Mouse (Mus musculus) kidney, embryonic 14.5 days (tissue): Measurements from ENCODE around the gene Tmtc4. TPM values are rescaled to one million over a fixed set of nuclear protein-coding genes. Genes with fewer than 3 reads are reported as not detected.

Source experiments
- ATAC-seq: fragments of 200-750 bp; cut with Nextera tagmentation; 2 replicates; pipeline ENCODE4 v1.8.0; 2017; ENCODE audit warnings: moderate number of reproducible peaks, mild to moderate bottlenecking, moderate TSS enrichment, moderate library complexity; ENCODE audit not compliant: low FRiP score, low TSS enrichment
- H3K27ac ChIP-seq: fragments of 300-500 bp; sonication (generic); 2 replicates; pipeline ENCODE4 v1.5.1; 2014; ENCODE audit warnings: low read depth, mild to moderate bottlenecking, low read length, moderate library complexity, mixed read lengths
- H3K27me3 ChIP-seq: fragments of 300-500 bp; sonication (generic); 2 replicates; pipeline ENCODE4 v1.6.1; 2014; ENCODE audit warnings: mild to moderate bottlenecking, low read length; ENCODE audit not compliant: control insufficient read depth, insufficient read depth
- H3K36me3 ChIP-seq: fragments of 300-500 bp; sonication (generic); 2 replicates; pipeline ENCODE4 v1.6.1; 2014; ENCODE audit warnings: low read length, mixed read lengths; ENCODE audit not compliant: control insufficient read depth, insufficient read depth
- H3K4me1 ChIP-seq: fragments of 300-500 bp; sonication (generic); 2 replicates; pipeline ENCODE4 v1.6.1; 2014; ENCODE audit warnings: low read length, mixed read lengths; ENCODE audit not compliant: control insufficient read depth, insufficient read depth
- H3K4me2 ChIP-seq: fragments of 300-500 bp; sonication (generic); replicated peaks from 2 replicates; pipeline ENCODE4 v1.6.1; 2014; ENCODE audit warnings: low read depth, mild to moderate bottlenecking, low read length
- H3K4me3 ChIP-seq: fragments of 300-500 bp; sonication (generic); 2 replicates; pipeline ENCODE4 v1.5.1; 2014; ENCODE audit warnings: mild to moderate bottlenecking, low read length
- H3K9ac ChIP-seq: fragments of 300-500 bp; sonication (generic); 2 replicates; pipeline ENCODE4 v1.6.1; 2014; ENCODE audit warnings: low read depth, mild to moderate bottlenecking, low read length, moderate library complexity
- H3K9me3 ChIP-seq: fragments of 300-500 bp; sonication (generic); 2 replicates; pipeline ENCODE4 v1.6.1; 2016; ENCODE audit warnings: low read length; ENCODE audit not compliant: control insufficient read depth
- WGBS: fragments of 180-500 bp; shearing (Covaris S2); extraction: QIAGEN DNeasy Blood & Tissue Kit; methylation state at CpG from one replicate; pipeline ENCODE4 v1.1.7; 2014; 5-methylcytosine and 5-hydroxymethylcytosine counted together
- polyA plus RNA-seq: library from polyadenylated mRNA; unstranded; fragments of >200 nt; fragmentation: Nextera tagmentation; extraction: Ambion mirVana; gene quantifications from 2 replicates; pipeline ENCODE4 v1.2.1, GENCODE M21; 2014

Gene Tmtc4
- polyA plus RNA-seq, 1 experiment from 2014 or later, result 50.7 TPM

GRCm38 (mm10) chr14:122912812-122913498 is 70.9 kb downstream of the Tmtc4 start:
- H3K4me2 ChIP-seq, result peak overlapping the region; percentile 92
- no peaks in the 10 kb centered on the region; the same call in 1 of the 2 replicates for H3K36me3 ChIP-seq
- WGBS, result under 1% methylated on average over 58 of the region's 58 CpGs
- peak overlapping the region; percentile 62 for H3K9ac ChIP-seq
- H3K9me3 ChIP-seq, result peaks cover 7% of the 10 kb centered on the region; the same call in 1 of the 2 replicates
- no peaks in the 10 kb centered on the region for H3K27me3 ChIP-seq
- H3K4me1 ChIP-seq, result no peaks in the 10 kb centered on the region
- H3K27ac ChIP-seq, result 0 out of 2 replicates have a peak overlapping the region, but pooled peaks have one; percentile 6
- H3K4me3 ChIP-seq, result peak overlapping the region; percentile 64
- peak; percentile 91 for ATAC-seq

GRCm38 (mm10) chr14:122912137-122912536 is 71.7 kb downstream of the Tmtc4 start:
- Histone ChIP-seq H3K27me3 (no peaks in the 10 kb centered on the region), H3K36me3 (no peaks in the 10 kb centered on the region; the same call in 1 of the 2 replicates), H3K9ac (no peak overlapping the region), H3K4me2 (peak overlapping the region; percentile 92), H3K4me1 (no peaks in the 10 kb centered on the region), H3K4me3 (peak overlapping the region; percentile 64), H3K27ac (no peak overlapping the region), H3K9me3 (peaks cover 7% of the 10 kb centered on the region; the same call in 1 of the 2 replicates)
- ATAC-seq, result no peak
- 68% methylated on average over 1 of the region's 1 CpGs for WGBS

GRCm38 (mm10) chr14:122911265-122911664 is 72.6 kb downstream of the Tmtc4 start:
- Histone ChIP-seq H3K9me3 (peaks cover 7% of the 10 kb centered on the region; the same call in 1 of the 2 replicates), H3K27ac (no peak overlapping the region), H3K4me2 (no peak overlapping the region), H3K36me3 (no peaks in the 10 kb centered on the region; the same call in 1 of the 2 replicates), H3K4me1 (no peaks in the 10 kb centered on the region), H3K4me3 (no peak overlapping the region), H3K27me3 (no peaks in the 10 kb centered on the region), H3K9ac (no peak overlapping the region)
- no peak for ATAC-seq

GRCm38 (mm10) chr14:122909368-122910091 is 74.3 kb downstream of the Tmtc4 start:
- H3K9me3 ChIP-seq, result peaks cover 7% of the 10 kb centered on the region; the same call in 1 of the 2 replicates
- H3K9ac ChIP-seq, result no peak overlapping the region
- no peak overlapping the region for H3K27ac ChIP-seq
- ATAC-seq, result no peak
- H3K36me3 ChIP-seq, result no peaks in the 10 kb centered on the region
- H3K4me2 ChIP-seq, result no peak overlapping the region
- WGBS, result 65% methylated on average over 5 of the region's 5 CpGs
- H3K4me1 ChIP-seq, result no peaks in the 10 kb centered on the region
- no peaks in the 10 kb centered on the region for H3K27me3 ChIP-seq
- no peak overlapping the region for H3K4me3 ChIP-seq

- H3K27ac ChIP-seq, result no peak overlapping the region
- 97% methylated on average over 4 of the region's 4 CpGs for WGBS
- H3K4me1 ChIP-seq, result no peaks in the 10 kb centered on the region
- H3K9me3 ChIP-seq, result peaks cover 7% of the 10 kb centered on the region; the same call in 1 of the 2 replicates
- H3K9ac ChIP-seq, result no peak overlapping the region
- no peak overlapping the region for H3K4me2 ChIP-seq
- no peaks in the 10 kb centered on the region for H3K27me3 ChIP-seq
- H3K4me3 ChIP-seq, result no peak overlapping the region
- ATAC-seq, result no peak
- no peaks in the 10 kb centered on the region for H3K36me3 ChIP-seq
These were observed 75.8 kb downstream of the Tmtc4 start for GRCm38 (mm10) chr14:122908075-122908474.

- no peak overlapping the region for H3K27ac ChIP-seq
- H3K4me1 ChIP-seq, result no peaks in the 10 kb centered on the region; the same call in 1 of the 2 replicates
- H3K36me3 ChIP-seq, result no peaks in the 10 kb centered on the region
- peaks cover 7% of the 10 kb centered on the region; the same call in 1 of the 2 replicates for H3K9me3 ChIP-seq
- 90% methylated on average over 1 of the region's 1 CpGs for WGBS
- H3K4me2 ChIP-seq, result no peak overlapping the region
- no peak for ATAC-seq
- no peak overlapping the region for H3K9ac ChIP-seq
- no peaks in the 10 kb centered on the region for H3K27me3 ChIP-seq
- no peak overlapping the region for H3K4me3 ChIP-seq
These were observed 78.8 kb downstream of the Tmtc4 start for GRCm38 (mm10) chr14:122905007-122905406.

- H3K27ac ChIP-seq, result no peak overlapping the region
These were observed 79.9 kb downstream of the Tmtc4 start for GRCm38 (mm10) chr14:122903923-122904351.

GRCm38 (mm10) chr14:122902884-122903283 is 81.0 kb downstream of the Tmtc4 start:
- peak; percentile 65 for ATAC-seq
- H3K9me3 ChIP-seq, result no peaks in the 10 kb centered on the region
- H3K36me3 ChIP-seq, result no peaks in the 10 kb centered on the region
- H3K27ac ChIP-seq, result peak overlapping the region; percentile 62; the same call in 1 of the 2 replicates
- H3K9ac ChIP-seq, result no peak overlapping the region
- H3K4me3 ChIP-seq, result no peak overlapping the region
- no peaks in the 10 kb centered on the region; the same call in 1 of the 2 replicates for H3K4me1 ChIP-seq
- 58% methylated on average over 4 of the region's 4 CpGs for WGBS
- no peak overlapping the region for H3K4me2 ChIP-seq
- no peaks in the 10 kb centered on the region for H3K27me3 ChIP-seq

More at GRCm38 (mm10) chr14:122903923-122904351, 79.9 kb downstream of the Tmtc4 start:
- no peak overlapping the region for H3K9ac ChIP-seq
- no peak overlapping the region for H3K4me3 ChIP-seq
- no peak overlapping the region for H3K4me2 ChIP-seq
- H3K9me3 ChIP-seq, result peaks cover 7% of the 10 kb centered on the region; the same call in 1 of the 2 replicates
- no peaks in the 10 kb centered on the region for H3K36me3 ChIP-seq
- H3K4me1 ChIP-seq, result no peaks in the 10 kb centered on the region; the same call in 1 of the 2 replicates
- ATAC-seq, result no peak
- H3K27me3 ChIP-seq, result no peaks in the 10 kb centered on the region
- 57% methylated on average over 2 of the region's 2 CpGs for WGBS
